Mouse (Mus musculus): Measurements from ENCODE around the gene Eml4. TPM values are rescaled to one million over a fixed set of nuclear protein-coding genes. Genes with fewer than 3 reads are reported as not detected.
A peak's percentile ranks its signal among the peaks of the same experiment; 100 is the strongest.

Gene Eml4
- 47.1 and 49.0 TPM in 2 replicates for polyA plus RNA-seq (2014; fragmentation: Nextera tagmentation; extraction: Ambion mirVana)

- Histone ChIP-seq H3K4me1 (replicated peaks; ENCODE audit: control insufficient read depth, insufficient read depth, low read length) (no peaks in the 10 kb centered on the region), H3K9me3 (ENCODE audit: control insufficient read depth, low read length) (no peaks in the 10 kb centered on the region), H3K27me3 (ENCODE audit: control insufficient read depth, insufficient read depth, low read length) (no peaks in the 10 kb centered on the region), H3K4me2 (replicated peaks; ENCODE audit: low read depth, low read length) (peak within 1 kb of the TSS; percentile 68), H3K4me3 (ENCODE audit: low read depth, low read length) (peak within 1 kb of the TSS; percentile 92), H3K9ac (ENCODE audit: low read depth, low read length) (peak within 1 kb of the TSS; percentile 92), H3K27ac (ENCODE audit: low read depth, low read length) (peak within 1 kb of the TSS; percentile 94), H3K36me3 (ENCODE audit: control insufficient read depth, insufficient read depth, low read length) (no peaks in the 10 kb centered on the region)
- WGBS: 2% methylated on average over 36 of the region's 62 CpGs
- ATAC-seq (ENCODE audit: low FRiP score) (peak; percentile 96), DNase-seq (ENCODE audit: low spot score) (peak; percentile 97)
These were observed at the start of gene Eml4 for GRCm38 (mm10) chr17:83350379-83351091. Eml4 (plus strand) TSS chr17:83350931.

- ATAC-seq (ENCODE audit: low FRiP score) (no peak), DNase-seq (ENCODE audit: low spot score) (no peak)
- Histone ChIP-seq H3K4me1 (replicated peaks; ENCODE audit: control insufficient read depth, insufficient read depth, low read length) (no peaks in the 10 kb centered on the region), H3K27ac (ENCODE audit: low read depth, low read length) (no peak overlapping the region), H3K36me3 (ENCODE audit: control insufficient read depth, insufficient read depth, low read length) (no peaks in the 10 kb centered on the region), H3K9me3 (ENCODE audit: control insufficient read depth, low read length) (no peaks in the 10 kb centered on the region), H3K9ac (ENCODE audit: low read depth, low read length) (no peak overlapping the region), H3K4me2 (replicated peaks; ENCODE audit: low read depth, low read length) (no peak overlapping the region), H3K4me3 (ENCODE audit: low read depth, low read length) (no peak overlapping the region), H3K27me3 (ENCODE audit: control insufficient read depth, insufficient read depth, low read length) (no peaks in the 10 kb centered on the region)
- 89% methylated on average over 5 of the region's 5 CpGs for WGBS
These were observed 49.3 kb upstream of the Eml4 start for GRCm38 (mm10) chr17:83301433-83301832.

- Histone ChIP-seq H3K36me3 (ENCODE audit: control insufficient read depth, insufficient read depth, low read length) (no peaks in the 10 kb centered on the region), H3K9ac (ENCODE audit: low read depth, low read length) (no peak overlapping the region), H3K9me3 (ENCODE audit: control insufficient read depth, low read length) (no peaks in the 10 kb centered on the region), H3K4me2 (replicated peaks; ENCODE audit: low read depth, low read length) (no peak overlapping the region), H3K27ac (ENCODE audit: low read depth, low read length) (no peak overlapping the region), H3K4me3 (ENCODE audit: low read depth, low read length) (no peak overlapping the region), H3K4me1 (replicated peaks; ENCODE audit: control insufficient read depth, insufficient read depth, low read length) (no peaks in the 10 kb centered on the region), H3K27me3 (ENCODE audit: control insufficient read depth, insufficient read depth, low read length) (no peaks in the 10 kb centered on the region)
- WGBS: 86% methylated on average over 7 of the region's 7 CpGs
- ATAC-seq (ENCODE audit: low FRiP score) (no peak), DNase-seq (ENCODE audit: low spot score) (no peak)
These were observed 46.5 kb upstream of the Eml4 start for GRCm38 (mm10) chr17:83304089-83304822.

- Histone ChIP-seq H3K36me3 (ENCODE audit: control insufficient read depth, insufficient read depth, low read length) (no peaks in the 10 kb centered on the region), H3K4me1 (replicated peaks; ENCODE audit: control insufficient read depth, insufficient read depth, low read length) (no peaks in the 10 kb centered on the region), H3K27ac (ENCODE audit: low read depth, low read length) (no peak overlapping the region), H3K9ac (ENCODE audit: low read depth, low read length) (no peak overlapping the region), H3K27me3 (ENCODE audit: control insufficient read depth, insufficient read depth, low read length) (no peaks in the 10 kb centered on the region), H3K4me3 (ENCODE audit: low read depth, low read length) (no peak overlapping the region), H3K9me3 (ENCODE audit: control insufficient read depth, low read length) (no peaks in the 10 kb centered on the region), H3K4me2 (replicated peaks; ENCODE audit: low read depth, low read length) (no peak overlapping the region)
- ATAC-seq (ENCODE audit: low FRiP score) (no peak), DNase-seq (ENCODE audit: low spot score) (no peak)
- 85% methylated on average over 12 of the region's 12 CpGs for WGBS
These were observed 43.6 kb upstream of the Eml4 start for GRCm38 (mm10) chr17:83306964-83307640.

- Histone ChIP-seq H3K4me3 (ENCODE audit: low read depth, low read length) (no peak overlapping the region), H3K4me1 (replicated peaks; ENCODE audit: control insufficient read depth, insufficient read depth, low read length) (no peaks in the 10 kb centered on the region), H3K36me3 (ENCODE audit: control insufficient read depth, insufficient read depth, low read length) (no peaks in the 10 kb centered on the region), H3K27ac (ENCODE audit: low read depth, low read length) (no peak overlapping the region), H3K4me2 (replicated peaks; ENCODE audit: low read depth, low read length) (no peak overlapping the region), H3K9ac (ENCODE audit: low read depth, low read length) (no peak overlapping the region), H3K9me3 (ENCODE audit: control insufficient read depth, low read length) (no peaks in the 10 kb centered on the region), H3K27me3 (ENCODE audit: control insufficient read depth, insufficient read depth, low read length) (no peaks in the 10 kb centered on the region)
- no peak for ATAC-seq (ENCODE audit: low FRiP score)
- DNase-seq (ENCODE audit: low spot score): no peak
- 71% methylated on average over 11 of the region's 11 CpGs for WGBS
These were observed 43.0 kb upstream of the Eml4 start for GRCm38 (mm10) chr17:83307641-83308296.

GRCm38 (mm10) chr17:83308451-83308850 lies 42.3 kb upstream of the Eml4 start:
- Histone ChIP-seq H3K4me1 (replicated peaks; ENCODE audit: control insufficient read depth, insufficient read depth, low read length) (no peaks in the 10 kb centered on the region), H3K4me3 (ENCODE audit: low read depth, low read length) (no peak overlapping the region), H3K36me3 (ENCODE audit: control insufficient read depth, insufficient read depth, low read length) (no peaks in the 10 kb centered on the region), H3K27me3 (ENCODE audit: control insufficient read depth, insufficient read depth, low read length) (no peaks in the 10 kb centered on the region), H3K4me2 (replicated peaks; ENCODE audit: low read depth, low read length) (no peak overlapping the region), H3K9ac (ENCODE audit: low read depth, low read length) (no peak overlapping the region), H3K27ac (ENCODE audit: low read depth, low read length) (no peak overlapping the region), H3K9me3 (ENCODE audit: control insufficient read depth, low read length) (no peaks in the 10 kb centered on the region)
- 64% methylated on average over 4 of the region's 4 CpGs for WGBS
- DNase-seq (ENCODE audit: low spot score) (no peak), ATAC-seq (ENCODE audit: low FRiP score) (no peak)

- no peak overlapping the region for H3K4me3 ChIP-seq (ENCODE audit: low read depth, low read length)
- WGBS: 21% methylated on average over 1 of the region's 1 CpGs
- no peaks in the 10 kb centered on the region for H3K36me3 ChIP-seq (ENCODE audit: control insufficient read depth, insufficient read depth, low read length)
- DNase-seq (ENCODE audit: low spot score): no peak
- no peaks in the 10 kb centered on the region for H3K27me3 ChIP-seq (ENCODE audit: control insufficient read depth, insufficient read depth, low read length)
- H3K27ac ChIP-seq (ENCODE audit: low read depth, low read length): no peak overlapping the region
- H3K9me3 ChIP-seq (ENCODE audit: control insufficient read depth, low read length): no peaks in the 10 kb centered on the region
- H3K9ac ChIP-seq (ENCODE audit: low read depth, low read length): no peak overlapping the region
- no peak for ATAC-seq (ENCODE audit: low FRiP score)
- no peak overlapping the region for H3K4me2 ChIP-seq (replicated peaks; ENCODE audit: low read depth, low read length)
- H3K4me1 ChIP-seq (replicated peaks; ENCODE audit: control insufficient read depth, insufficient read depth, low read length): no peaks in the 10 kb centered on the region
These were observed 41.5 kb upstream of the Eml4 start for GRCm38 (mm10) chr17:83309243-83309642.

- H3K27me3 ChIP-seq (ENCODE audit: control insufficient read depth, insufficient read depth, low read length): no peaks in the 10 kb centered on the region
- WGBS: 77% methylated on average over 5 of the region's 5 CpGs
- no peaks in the 10 kb centered on the region for H3K36me3 ChIP-seq (ENCODE audit: control insufficient read depth, insufficient read depth, low read length)
- ATAC-seq (ENCODE audit: low FRiP score): no peak
- H3K4me3 ChIP-seq (ENCODE audit: low read depth, low read length): no peak overlapping the region
- DNase-seq (ENCODE audit: low spot score): no peak
- H3K9me3 ChIP-seq (ENCODE audit: control insufficient read depth, low read length): no peaks in the 10 kb centered on the region
- no peaks in the 10 kb centered on the region for H3K4me1 ChIP-seq (replicated peaks; ENCODE audit: control insufficient read depth, insufficient read depth, low read length)
- H3K4me2 ChIP-seq (replicated peaks; ENCODE audit: low read depth, low read length): no peak overlapping the region
- no peak overlapping the region for H3K27ac ChIP-seq (ENCODE audit: low read depth, low read length)
- H3K9ac ChIP-seq (ENCODE audit: low read depth, low read length): no peak overlapping the region
These were observed 38.9 kb upstream of the Eml4 start for GRCm38 (mm10) chr17:83311806-83312205.
